Mouse (Mus musculus) cerebellum, adult 2 months (tissue): ENCODE data around the gene Qrich2.

Experiments used
- CTCF ChIP-seq: fragments of 200-500 bp; IDR thresholded peaks from 2 replicates; pipeline ENCODE4 v1.5.1; 2011; ENCODE audit warnings: low read depth, mild to moderate bottlenecking, control low read depth, low read length, moderate library complexity, borderline replicate concordance; ENCODE audit not compliant: insufficient read depth
- POLR2A ChIP-seq: fragments of 200-500 bp; IDR thresholded peaks from 2 replicates; pipeline ENCODE4 v1.6.1; 2011; ENCODE audit warnings: low read length, control low read depth, borderline replicate concordance; ENCODE audit not compliant: insufficient read depth

DNA sequence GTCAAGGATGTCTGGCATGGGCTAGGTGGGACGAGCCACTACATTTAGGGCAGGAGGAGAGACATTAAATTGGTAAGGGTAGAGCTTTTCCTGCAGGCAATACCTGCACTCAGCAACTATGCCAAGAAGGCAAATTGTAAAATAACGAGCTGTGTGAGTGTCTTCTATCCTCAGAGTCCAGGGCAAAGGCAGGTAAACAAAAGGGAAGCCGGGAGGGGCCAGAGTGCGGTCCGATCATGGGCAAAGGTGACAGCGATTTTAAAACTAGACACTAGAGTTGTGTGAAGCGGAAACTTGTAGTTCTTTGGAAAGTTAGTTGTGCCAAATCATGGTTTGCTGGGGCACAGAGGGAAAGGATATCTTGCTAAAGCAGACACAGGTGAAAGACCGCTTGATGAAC, 18.2 kb upstream of the Qrich2 start:
- TF ChIP-seq CTCF (no peak), POLR2A (no peak)
